Mouse (Mus musculus) intestine, embryonic 16.5 days (tissue): ENCODE results near the gene Psmd8. TPM values are rescaled to one million over a fixed set of nuclear protein-coding genes. Genes with fewer than 3 reads are reported as not detected.
"Not testable (repeated sequence)": the region's sequence is repeated elsewhere in the genome, so short reads cannot be mapped to it uniquely, and the experiment has no call there.

ENCODE experiments used
- ATAC-seq: fragments of 200-750 bp; cut with Nextera tagmentation; 2 replicates; pipeline ENCODE4 v1.8.0; 2017; ENCODE audit warnings: moderate TSS enrichment, moderate library complexity
- H3K27ac ChIP-seq: fragments of 300-500 bp; sonication (generic); 2 replicates; pipeline ENCODE4 v1.5.1; 2014; ENCODE audit warnings: mild to moderate bottlenecking, low read length
- H3K27me3 ChIP-seq: fragments of 300-500 bp; sonication (generic); replicated peaks from 2 replicates; pipeline ENCODE4 v1.6.1; 2014; ENCODE audit warnings: low read length, control low read depth, mixed read lengths; ENCODE audit not compliant: control insufficient read depth, insufficient read depth
- H3K36me3 ChIP-seq: fragments of 300-500 bp; sonication (generic); 2 replicates; pipeline ENCODE4 v1.6.1; 2014; ENCODE audit warnings: low read length, control low read depth; ENCODE audit not compliant: control insufficient read depth, insufficient read depth
- H3K4me1 ChIP-seq: fragments of 300-500 bp; sonication (generic); 2 replicates; pipeline ENCODE4 v1.6.1; 2014; ENCODE audit warnings: low read length, control low read depth, mixed read lengths; ENCODE audit not compliant: control insufficient read depth, insufficient read depth
- H3K4me2 ChIP-seq: fragments of 300-500 bp; sonication (generic); 2 replicates; pipeline ENCODE4 v1.6.1; 2014; ENCODE audit warnings: low read depth, low read length, control low read depth
- H3K4me3 ChIP-seq: fragments of 300-500 bp; sonication (generic); 2 replicates; pipeline ENCODE4 v1.5.1; 2014; ENCODE audit warnings: mild to moderate bottlenecking, low read length
- H3K9ac ChIP-seq: fragments of 300-500 bp; sonication (generic); 2 replicates; pipeline ENCODE4 v1.6.1; 2014; ENCODE audit warnings: low read depth, low read length
- H3K9me3 ChIP-seq: fragments of 300-500 bp; sonication (generic); 2 replicates; pipeline ENCODE4 v1.6.1; 2016; ENCODE audit warnings: low read length, control low read depth; ENCODE audit not compliant: control insufficient read depth
- WGBS: fragments of 180-500 bp; shearing (Covaris S2); extraction: QIAGEN DNeasy Blood & Tissue Kit; methylation state at CpG from one replicate; pipeline ENCODE4 v1.1.7; 2014; 5-methylcytosine and 5-hydroxymethylcytosine counted together
- polyA plus RNA-seq: library from polyadenylated mRNA; unstranded; fragments of >200 nt; fragmentation: Nextera tagmentation; extraction: Ambion mirVana; gene quantifications from 2 replicates; pipeline ENCODE4 v1.2.1, GENCODE M21; 2015

Gene Psmd8
- polyA plus RNA-seq = 228 and 241 TPM in 2 replicates

DNA sequence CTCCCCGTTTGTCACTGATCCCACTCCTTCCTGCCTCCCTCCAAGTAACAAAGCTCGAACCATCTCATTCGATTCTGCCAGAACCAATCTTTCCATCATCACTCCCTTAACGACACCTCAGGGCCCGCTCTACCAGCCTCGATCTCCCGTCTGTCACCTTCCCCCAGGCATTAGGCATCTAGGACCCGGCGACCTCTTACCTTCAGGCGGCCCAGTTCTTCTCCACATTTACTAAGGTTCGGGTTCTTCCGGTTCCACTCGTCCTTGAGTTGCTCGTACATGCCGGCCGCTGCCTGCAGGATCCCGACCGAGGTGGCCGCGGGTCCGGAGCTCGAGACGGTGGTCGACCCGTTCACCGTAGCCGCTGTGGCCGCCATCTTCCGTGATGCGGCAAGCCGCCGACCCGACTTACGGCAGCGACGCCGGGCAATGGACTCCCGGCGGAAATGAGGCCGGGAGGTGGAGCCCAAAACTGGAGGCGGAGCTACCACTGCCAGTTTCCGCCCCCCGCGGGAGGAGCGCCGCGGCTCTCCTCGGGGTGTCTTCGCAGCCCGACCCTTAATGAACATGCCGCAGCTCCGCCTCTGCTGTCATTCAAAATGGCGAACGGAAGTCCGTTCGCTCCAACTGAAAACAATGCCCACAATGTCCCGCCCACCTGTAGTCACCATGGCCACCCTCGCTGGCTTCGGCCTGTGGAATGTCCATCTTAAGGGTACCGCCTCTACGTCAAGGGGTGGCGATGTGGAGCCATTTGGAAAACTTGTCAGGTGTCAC lies at the start of gene Psmd8:
TSS of gene Psmd8 (minus strand) at position 625 of the 777 bp plus-strand sequence.
- Histone ChIP-seq H3K4me3 (peak within 1 kb of the TSS; percentile 81), H3K4me2 (peak within 1 kb of the TSS; percentile 74), H3K27ac (peak within 1 kb of the TSS; percentile 57; the same call in 1 of the 2 replicates), H3K36me3 (peaks cover 11% of the 10 kb centered on the region), H3K27me3 (no peaks in the 10 kb centered on the region), H3K4me1 (peaks cover 13% of the 10 kb centered on the region), H3K9me3 (no peaks in the 10 kb centered on the region), H3K9ac (peak within 1 kb of the TSS; percentile 86)
- ATAC-seq = peak; percentile 96
- under 1% methylated on average over 62 of the region's 62 CpGs for WGBS

DNA sequence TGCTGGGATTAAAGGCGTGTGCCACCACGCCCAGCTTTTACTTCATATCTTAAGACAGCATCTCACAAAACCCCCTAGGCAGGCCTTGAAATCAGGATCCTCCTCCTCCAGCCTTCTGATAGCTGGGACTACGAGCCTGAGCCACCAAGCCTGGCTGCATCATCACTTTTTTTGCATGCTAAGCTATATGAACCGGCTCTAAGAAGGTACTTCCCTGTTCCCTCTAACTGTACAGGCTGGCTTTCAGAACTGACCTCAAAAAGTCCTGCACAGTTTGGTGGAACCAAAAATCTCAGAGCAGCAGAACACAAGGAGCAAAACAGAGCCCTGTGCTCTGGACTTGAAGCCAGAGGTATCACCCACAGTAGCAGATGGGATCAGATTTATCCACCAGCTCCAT lies 47.7 kb upstream of the Psmd8 start:
- Histone ChIP-seq H3K4me2 (no peak overlapping the region), H3K4me1 (peaks cover 3% of the 10 kb centered on the region; the same call in 1 of the 2 replicates), H3K36me3 (peaks cover 3% of the 10 kb centered on the region; the same call in 1 of the 2 replicates), H3K9ac (no peak overlapping the region), H3K27ac (no peak overlapping the region), H3K27me3 (peaks cover 5% of the 10 kb centered on the region; the same call in 1 of the 2 replicates), H3K4me3 (no peak overlapping the region), H3K9me3 (no peaks in the 10 kb centered on the region)
- ATAC-seq = no peak
- WGBS = 74% methylated on average over 4 of the region's 4 CpGs

DNA sequence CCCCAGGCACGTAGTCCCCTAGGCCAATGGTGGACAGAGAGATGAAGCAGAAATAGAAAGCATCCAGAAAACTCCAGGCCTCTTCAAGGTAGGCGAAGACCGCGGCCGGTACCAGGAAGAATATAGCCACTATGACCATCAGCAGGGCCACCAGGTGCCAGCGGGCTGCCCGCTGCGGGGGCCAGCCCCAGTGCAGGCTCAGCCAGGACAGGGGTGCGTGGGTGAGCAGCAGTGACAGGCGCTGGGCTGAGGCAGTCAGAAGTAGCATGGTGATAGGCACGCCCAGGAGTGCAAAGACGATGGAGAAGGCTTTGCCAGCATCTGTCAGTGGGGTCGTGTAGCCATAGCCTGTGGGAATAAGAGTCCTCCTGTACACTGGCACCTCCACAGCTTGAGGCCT lies 45.0 kb upstream of the Psmd8 start:
- H3K36me3 ChIP-seq = peaks cover 3% of the 10 kb centered on the region; the same call in 1 of the 2 replicates
- no peak for ATAC-seq
- 77% methylated on average over 13 of the region's 13 CpGs for WGBS
- H3K9me3 ChIP-seq = no peaks in the 10 kb centered on the region
- no peak overlapping the region for H3K4me2 ChIP-seq
- no peaks in the 10 kb centered on the region for H3K27me3 ChIP-seq
- H3K27ac ChIP-seq = no peak overlapping the region
- H3K4me1 ChIP-seq = no peaks in the 10 kb centered on the region
- H3K9ac ChIP-seq = no peak overlapping the region
- no peak overlapping the region for H3K4me3 ChIP-seq

DNA sequence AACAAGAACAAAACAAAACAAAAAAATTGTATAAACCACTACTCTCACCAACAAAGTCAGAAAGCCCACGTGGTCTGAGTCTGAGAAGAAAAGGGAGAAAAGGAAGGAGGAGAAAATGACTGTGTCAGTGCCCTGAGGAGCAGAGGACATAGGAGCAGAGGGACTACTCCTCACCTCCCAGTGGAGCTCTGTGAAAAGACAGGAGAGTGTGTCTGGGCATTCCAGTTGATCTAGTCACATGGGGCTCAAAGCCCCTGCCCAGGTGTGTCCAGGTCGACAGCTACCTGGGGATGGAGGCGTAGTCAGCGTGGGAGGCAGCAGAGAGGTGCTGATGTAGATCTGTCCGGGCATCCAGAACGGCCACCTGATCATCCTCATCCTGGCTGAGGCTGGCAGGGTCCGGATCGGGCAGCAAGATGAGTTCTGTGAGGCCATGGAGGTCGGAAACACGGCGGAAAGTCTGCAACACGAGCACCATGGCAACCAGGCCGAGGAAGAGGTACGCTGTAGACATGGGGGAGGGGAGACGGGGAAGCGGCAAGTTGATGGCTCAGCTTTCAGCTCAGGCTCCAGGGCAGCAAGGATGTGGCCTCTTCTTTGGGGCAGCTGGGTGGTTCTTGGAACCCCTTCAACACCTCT lies 44.4 kb upstream of the Psmd8 start:
- H3K36me3 ChIP-seq = peaks cover 5% of the 10 kb centered on the region; the same call in 1 of the 2 replicates
- no peak for ATAC-seq
- no peak overlapping the region for H3K4me2 ChIP-seq
- H3K4me1 ChIP-seq = no peaks in the 10 kb centered on the region
- WGBS = 18% methylated on average over 16 of the region's 16 CpGs
- no peak overlapping the region for H3K27ac ChIP-seq
- no peak overlapping the region for H3K4me3 ChIP-seq
- peaks cover 6% of the 10 kb centered on the region for H3K9me3 ChIP-seq
- H3K9ac ChIP-seq = no peak overlapping the region
- no peaks in the 10 kb centered on the region for H3K27me3 ChIP-seq

DNA sequence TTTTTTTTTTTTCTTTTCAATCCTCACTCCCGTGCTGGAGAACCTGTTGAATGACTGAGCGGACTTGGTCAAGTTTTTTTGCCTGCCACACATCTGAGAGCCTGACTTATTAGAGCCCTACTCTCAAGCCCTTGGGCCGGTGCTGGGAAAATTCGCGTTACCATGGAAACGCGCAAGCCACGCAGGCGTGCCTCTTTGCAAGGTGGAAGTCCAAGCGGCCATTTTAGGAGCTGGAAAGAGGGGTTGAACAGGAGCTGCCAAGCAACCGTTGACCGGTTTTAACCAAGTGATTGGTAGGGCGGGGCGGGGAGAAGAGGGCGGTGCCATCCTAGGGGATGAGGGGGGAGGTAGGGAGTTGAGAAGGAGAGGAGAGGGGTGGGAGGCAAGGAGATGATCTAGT lies 34.3 kb upstream of the Psmd8 start:
- Histone ChIP-seq H3K36me3 (0 out of 2 replicates have a peak, but pooled peaks cover 1% of the 10 kb centered on the region), H3K27me3 (no peaks in the 10 kb centered on the region), H3K4me2 (no peak overlapping the region)

DNA sequence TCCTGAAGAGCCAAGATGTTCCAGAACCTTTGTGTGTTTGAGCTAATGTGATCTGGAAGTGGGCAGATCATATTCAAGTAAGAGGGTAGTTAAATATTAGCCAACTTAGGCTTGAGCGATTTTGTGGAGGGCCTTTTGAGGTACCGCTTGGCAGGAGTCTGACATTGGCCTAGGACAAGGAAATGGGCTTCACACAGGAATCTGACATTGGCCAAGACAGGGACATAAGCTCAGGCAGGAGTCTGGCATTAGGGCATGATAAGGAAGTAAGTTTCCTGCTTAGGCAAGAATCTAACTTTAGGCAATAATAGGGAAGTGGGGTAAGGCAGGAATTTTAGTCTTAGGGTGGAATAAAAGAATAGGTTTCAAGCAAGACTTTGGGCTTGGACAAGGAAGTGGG lies 33.7 kb upstream of the Psmd8 start:
- Histone ChIP-seq H3K27ac (no peak overlapping the region), H3K9ac (no peak overlapping the region), H3K4me2 (no peak overlapping the region), H3K27me3 (no peaks in the 10 kb centered on the region), H3K4me3 (no peak overlapping the region), H3K9me3 (no peaks in the 10 kb centered on the region), H3K36me3 (no peaks in the 10 kb centered on the region), H3K4me1 (peaks cover 11% of the 10 kb centered on the region)
- ATAC-seq = no peak
- 45% methylated on average over 2 of the region's 2 CpGs for WGBS

More for the DNA sequence above, 34.3 kb upstream of the Psmd8 start:
- Histone ChIP-seq H3K9me3 (peaks cover 1% of the 10 kb centered on the region; the same call in 1 of the 2 replicates), H3K27ac (no peak overlapping the region), H3K9ac (no peak overlapping the region), H3K4me1 (peaks cover 11% of the 10 kb centered on the region), H3K4me3 (no peak overlapping the region)
- 54% methylated on average over 15 of the region's 15 CpGs for WGBS
- no peak for ATAC-seq

DNA sequence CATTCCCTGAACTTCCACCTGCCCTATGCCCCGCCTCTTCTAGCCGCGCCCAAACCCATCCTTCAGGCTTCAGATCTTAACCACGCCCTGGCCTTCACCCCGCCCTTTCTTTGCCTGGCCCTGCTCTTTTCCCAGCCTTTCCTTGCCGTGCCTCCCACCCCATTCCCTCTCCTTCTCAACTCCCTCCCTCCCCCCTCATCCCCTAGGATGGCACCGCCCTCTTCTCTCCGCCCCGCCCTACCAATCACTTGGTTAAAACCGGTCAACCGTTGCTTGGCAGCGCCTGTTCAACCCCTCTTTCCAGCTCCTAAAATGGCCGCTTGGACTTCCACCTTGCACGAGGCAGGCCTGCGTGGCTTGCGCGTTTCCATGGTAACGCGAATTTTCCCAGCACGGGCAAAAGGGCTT lies 33.2 kb upstream of the Psmd8 start, which contains the start of gene Catsperg1:
TSS of gene Catsperg1 (minus strand) at position 361 of the 408 bp plus-strand sequence.
- Histone ChIP-seq H3K9ac (no peak within 1 kb of the TSS), H3K4me2 (no peak within 1 kb of the TSS), H3K9me3 (no peaks in the 10 kb centered on the region), H3K27me3 (no peaks in the 10 kb centered on the region), H3K4me3 (no peak within 1 kb of the TSS), H3K27ac (no peak within 1 kb of the TSS), H3K36me3 (no peaks in the 10 kb centered on the region), H3K4me1 (peaks cover 11% of the 10 kb centered on the region)
- peak; percentile 32; the same call in 1 of the 2 replicates for ATAC-seq
- WGBS = 4% methylated on average over 20 of the region's 20 CpGs

DNA sequence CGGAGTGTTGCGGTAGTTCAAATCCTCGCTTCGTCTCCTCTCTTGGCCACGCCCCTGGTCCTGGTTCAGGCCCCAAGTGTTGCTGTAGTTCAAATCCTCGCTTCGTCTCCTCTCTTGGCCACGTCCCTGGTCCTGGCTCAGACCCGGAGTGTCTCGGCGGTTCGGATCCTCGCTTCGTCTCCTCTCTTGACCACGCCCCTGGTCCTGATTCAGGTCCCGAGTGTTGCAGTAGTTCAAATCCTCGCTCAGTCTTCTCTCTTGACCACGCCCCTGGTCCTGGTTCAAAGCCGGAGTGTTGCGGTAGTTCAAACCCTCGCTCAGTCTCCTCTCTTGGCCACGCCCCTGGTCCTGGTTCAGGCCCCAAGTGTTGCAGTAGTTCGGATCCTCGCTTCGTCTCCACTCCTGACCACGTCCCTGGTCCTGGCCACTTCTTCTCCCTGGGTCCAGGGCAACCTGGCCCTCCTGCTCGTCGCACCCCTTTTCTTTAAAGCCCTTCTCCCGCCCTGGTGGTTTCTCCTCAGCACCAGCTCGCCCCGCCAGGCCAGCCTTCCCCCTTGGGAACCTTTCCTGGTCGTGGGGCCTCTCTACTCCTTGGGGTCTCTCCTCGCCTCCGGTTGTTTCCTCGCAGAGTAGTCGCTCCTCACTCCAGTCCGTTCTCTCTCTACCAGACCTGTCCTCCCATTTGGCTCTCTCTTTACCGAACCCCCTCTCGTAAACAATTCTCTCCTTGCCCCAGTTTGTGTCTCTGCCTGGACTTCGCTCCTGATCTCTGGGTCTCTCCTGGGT lies 32.5 kb upstream of the Psmd8 start:
- H3K4me3 ChIP-seq, H3K36me3 ChIP-seq, H3K4me2 ChIP-seq, H3K9ac ChIP-seq, ATAC-seq, H3K27ac ChIP-seq, H3K9me3 ChIP-seq, H3K27me3 ChIP-seq: not testable (repeated sequence)
- 25% methylated on average over 40 of the region's 40 CpGs for WGBS
- H3K4me1 ChIP-seq = peaks cover 11% of the 10 kb centered on the region
